Mouse (Mus musculus): ENCODE data around the gene Ndufs2.
A peak's percentile ranks its signal among the peaks of the same experiment; 100 is the strongest.

Ndufs2 gene

DNA sequence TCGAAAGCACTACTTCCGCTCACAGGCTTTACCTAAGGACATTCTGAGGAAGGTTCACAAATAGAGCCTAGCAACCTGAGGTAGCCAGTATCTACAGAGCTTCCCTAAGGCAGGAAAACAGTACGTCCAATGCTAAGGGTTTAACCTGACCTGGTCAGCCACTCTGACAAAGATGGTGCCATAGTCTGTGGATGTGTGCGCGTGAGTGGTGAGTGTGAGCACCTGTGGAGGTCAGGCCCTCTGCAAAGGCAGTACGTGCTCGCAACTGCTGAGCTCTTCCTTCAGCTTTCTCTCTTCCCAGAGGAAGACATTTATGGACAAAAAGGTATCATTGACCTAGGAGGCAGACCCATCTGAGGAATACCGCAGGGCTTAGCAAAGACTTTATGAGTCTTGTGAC lies 27.2 kb upstream of the Ndufs2 start:
- DNase-seq (ENCODE audit: low read depth) = no peak

DNA sequence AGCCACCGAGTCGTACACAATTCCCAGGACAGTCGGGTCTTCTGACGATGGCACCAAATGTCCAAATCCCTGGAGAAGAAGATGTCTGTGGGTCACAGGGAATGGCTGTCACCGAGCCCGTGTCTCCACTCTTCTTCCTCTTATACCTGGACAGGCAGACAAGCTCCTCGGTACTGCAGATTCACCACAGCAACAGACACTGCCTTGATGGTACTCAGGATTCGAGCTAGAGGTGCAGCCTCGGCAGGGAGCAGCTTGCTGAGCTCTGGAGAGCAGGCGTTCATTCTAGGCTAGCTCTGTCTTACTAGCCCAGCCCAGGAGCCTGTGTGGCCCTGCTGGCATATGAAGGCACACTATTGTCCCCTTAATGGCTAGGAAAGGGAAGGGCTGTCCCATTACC lies 26.5 kb upstream of the Ndufs2 start:
- no peak for DNase-seq (ENCODE audit: low read depth)

DNA sequence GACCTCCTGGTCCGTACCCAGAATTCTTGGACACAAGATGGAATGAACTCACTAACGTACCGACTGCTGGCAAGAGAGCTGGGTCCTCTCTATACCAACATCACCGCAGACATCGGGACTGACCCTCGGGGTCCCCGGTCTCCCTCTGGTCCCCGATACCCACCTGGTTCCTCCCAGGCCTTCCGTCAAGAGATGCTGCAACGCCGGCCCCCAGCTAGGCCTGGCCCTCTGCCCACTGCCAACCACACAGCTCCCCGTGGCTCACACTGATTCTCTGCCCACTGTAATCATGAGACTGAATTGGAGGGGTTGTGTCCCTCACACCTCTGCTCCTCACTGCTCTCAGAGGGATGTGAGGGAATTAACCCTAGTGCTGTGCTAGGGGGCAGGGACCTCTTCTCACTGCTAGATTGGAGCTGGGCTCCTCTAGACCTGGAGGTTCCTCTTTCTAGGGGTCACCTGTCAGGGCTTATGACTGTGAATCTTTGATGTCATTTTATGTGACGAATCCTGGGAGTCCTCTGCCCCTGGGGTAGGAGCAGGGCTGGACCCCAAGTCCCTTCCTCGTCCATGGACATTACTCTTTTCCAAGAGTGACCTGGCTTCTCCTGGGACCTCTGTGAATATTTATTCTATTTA lies 25.0 kb upstream of the Ndufs2 start:
- DNase-seq (ENCODE audit: low read depth) = no peak

DNA sequence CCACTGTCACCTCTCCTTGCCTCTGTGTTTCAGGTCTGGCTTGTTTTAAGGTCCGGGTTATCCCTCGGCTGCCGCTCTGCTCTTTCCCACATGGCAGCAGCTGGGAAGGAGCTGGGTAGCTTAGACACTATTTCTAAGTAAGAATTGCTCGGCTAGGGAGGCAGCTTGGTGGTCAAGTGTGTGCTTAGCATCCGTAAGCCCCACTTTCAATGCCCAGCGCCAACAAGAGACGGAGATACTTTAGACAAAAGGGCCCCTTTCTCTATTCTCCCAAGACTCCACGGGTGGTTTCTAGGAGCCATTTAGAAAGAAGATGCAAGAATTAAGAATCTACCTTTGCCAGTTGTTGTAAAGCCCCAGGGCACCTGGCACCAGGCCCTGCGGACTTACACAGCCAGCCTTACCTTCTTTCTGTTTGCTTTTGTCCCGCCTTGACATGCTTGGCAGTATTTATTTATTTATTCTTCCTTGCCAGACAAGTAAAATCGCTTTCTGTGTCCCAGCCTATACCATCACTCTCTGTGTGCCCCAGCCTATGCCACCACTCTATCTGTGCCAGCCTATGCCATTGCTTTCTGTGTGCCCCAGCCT lies 24.1 kb upstream of the Ndufs2 start:
- DNase-seq (ENCODE audit: low read depth) = no peak

DNA sequence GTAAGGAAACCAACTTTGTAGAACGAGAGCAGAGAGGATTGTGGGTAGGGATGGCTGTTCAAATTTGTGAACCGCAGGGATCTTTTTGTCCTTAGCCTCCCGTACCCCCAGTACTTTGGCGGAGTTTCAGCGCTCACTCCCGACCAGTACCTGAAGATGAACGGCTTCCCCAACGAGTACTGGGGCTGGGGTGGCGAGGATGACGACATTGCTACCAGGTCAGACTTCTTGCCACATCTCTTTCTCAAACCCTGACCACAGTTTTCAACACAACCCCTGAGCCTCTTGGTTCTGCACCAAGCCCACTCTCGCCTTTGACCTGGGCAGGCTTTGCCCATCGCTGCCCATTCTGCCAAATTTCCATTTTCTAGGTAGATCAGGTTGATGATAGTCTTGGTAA lies 23.0 kb upstream of the Ndufs2 start:
- no peak for DNase-seq (ENCODE audit: low read depth)

DNA sequence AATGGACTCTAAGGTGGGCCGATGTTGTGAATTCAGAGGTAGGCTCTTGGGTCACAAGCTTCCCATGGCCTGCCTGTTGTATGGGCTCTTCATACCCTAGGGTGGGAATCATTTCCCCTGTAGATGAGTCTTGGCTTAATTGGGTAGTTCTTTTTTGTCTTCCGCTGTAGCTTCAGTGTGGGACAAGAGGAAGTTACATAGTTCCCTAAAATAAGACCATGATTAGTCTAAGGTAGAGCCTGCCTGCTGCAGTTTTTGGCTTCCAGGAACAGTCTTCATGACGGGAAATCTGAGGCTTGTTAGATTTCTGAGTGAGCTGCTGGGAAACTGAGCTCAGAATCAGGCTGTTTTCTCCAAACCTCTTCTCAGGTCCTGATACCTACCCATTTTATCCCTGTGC lies 20.9 kb upstream of the Ndufs2 start:
- DNase-seq (ENCODE audit: low read depth) = no peak

DNA sequence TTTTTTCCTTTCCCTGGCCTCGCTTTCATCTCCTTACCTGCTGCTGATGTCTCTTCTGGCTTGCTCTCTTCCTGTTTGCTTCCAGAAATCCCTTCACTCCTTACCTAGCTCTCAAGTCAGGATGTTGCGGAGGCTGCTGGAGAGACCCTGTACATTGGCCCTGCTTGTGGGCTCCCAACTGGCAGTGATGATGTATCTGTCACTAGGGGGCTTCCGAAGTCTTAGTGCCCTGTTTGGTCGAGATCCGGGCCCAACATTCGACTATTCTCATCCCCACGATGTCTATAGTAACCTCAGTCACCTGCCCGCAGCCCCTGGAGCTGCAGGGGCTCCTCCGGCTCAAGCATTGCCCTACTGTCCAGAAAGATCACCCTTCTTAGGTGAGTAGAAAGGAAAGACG lies 20.4 kb upstream of the Ndufs2 start:
- no peak for DNase-seq (ENCODE audit: low read depth)

DNA sequence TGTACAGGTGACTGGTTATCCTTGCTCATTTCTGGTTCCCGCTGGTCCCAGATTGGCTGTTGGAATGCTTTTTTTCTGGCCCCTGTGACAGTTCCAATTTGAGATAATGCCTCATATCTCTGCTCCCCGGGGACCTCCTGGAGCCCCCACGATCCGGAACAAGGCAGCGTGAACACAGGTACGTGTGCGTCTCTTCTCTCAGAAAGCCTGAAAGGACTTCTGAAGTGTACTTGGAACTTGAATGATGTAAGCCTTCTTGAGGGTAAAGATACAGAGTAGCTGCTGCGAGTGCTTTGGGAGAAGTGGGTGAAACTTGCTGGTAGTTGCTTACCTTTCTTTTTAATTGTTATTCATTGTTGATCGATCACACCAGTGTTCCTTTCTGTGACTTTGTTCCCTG lies 20.0 kb upstream of the Ndufs2 start:
- no peak for DNase-seq (ENCODE audit: low read depth)

DNA sequence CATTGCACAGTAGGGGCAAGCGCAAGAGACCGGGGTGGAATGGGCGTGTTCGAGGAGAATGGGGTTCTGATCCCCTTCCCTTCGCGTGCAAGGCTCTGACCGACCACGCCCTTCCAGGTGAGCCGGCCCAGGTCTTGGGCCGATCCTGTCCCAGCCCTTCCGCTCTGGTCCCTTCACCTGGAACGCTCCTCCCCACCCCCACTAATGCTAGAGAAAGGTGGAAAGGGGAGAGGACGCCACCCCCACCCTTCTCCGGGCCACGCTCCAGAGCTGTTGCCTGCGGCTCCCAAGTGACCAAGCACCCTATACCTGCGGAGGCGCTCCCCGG lies 19.3 kb upstream of the Ndufs2 start:
- no peak for DNase-seq (ENCODE audit: low read depth)

DNA sequence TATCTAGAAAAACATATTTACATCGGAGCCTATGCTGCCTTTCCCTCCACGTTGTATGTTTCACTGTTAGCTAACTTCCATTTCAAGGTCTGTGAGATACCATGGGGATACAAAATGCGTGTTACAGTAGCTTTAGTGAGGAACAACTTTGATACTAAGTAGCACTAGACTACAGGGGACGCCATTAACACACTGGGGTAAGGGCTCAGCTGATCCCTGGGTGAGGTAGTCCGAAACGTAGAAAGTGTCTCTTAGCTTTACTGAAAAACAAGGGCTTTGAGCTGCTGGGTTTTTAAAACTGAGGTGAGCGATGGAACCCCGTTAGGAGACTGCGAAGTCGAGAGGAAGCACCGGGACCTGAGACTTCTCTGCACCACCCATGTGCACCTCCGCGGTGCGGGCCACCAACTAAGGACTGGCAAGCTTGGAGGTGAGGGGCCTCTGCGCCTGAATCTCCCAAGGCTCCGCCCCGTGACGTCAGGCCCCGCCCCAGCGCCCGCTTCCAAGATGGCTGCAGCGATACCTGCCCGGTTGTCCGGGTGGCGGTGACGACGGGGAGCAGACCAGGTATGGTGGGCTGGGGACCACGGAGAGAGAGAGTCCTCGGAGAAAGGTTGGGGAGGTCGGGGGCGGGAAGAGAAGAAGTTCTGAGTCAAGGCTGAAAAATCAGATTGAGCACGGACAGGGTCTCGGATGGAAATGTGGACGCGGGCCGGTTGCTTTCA lies 18.8 kb upstream of the Ndufs2 start, which contains the start of gene B4galt3:
TSS of gene B4galt3 (plus strand) at position 481 of the 725 bp plus-strand sequence.
- DNase-seq (ENCODE audit: low read depth) = peak; percentile 95

DNA sequence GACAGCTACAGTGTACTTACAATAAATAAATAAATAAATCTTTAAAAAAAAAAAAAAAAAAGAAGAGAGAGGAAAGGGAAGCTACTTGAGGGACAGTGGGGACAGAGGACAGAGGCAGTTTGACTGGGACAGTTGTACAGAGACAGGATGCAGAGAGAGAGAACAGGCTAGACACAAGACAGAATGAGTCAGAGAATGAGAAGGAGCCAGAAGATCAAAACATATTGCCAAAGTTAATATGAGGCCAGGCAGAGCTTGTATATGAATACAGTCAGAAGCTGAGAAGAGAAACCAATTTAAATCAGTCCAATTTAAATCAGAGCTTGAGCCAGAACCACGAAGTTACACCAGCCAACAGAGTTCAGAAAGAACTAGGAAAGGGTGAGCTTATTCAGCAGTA lies 17.2 kb upstream of the Ndufs2 start:
- no peak for DNase-seq (ENCODE audit: low read depth)

DNA sequence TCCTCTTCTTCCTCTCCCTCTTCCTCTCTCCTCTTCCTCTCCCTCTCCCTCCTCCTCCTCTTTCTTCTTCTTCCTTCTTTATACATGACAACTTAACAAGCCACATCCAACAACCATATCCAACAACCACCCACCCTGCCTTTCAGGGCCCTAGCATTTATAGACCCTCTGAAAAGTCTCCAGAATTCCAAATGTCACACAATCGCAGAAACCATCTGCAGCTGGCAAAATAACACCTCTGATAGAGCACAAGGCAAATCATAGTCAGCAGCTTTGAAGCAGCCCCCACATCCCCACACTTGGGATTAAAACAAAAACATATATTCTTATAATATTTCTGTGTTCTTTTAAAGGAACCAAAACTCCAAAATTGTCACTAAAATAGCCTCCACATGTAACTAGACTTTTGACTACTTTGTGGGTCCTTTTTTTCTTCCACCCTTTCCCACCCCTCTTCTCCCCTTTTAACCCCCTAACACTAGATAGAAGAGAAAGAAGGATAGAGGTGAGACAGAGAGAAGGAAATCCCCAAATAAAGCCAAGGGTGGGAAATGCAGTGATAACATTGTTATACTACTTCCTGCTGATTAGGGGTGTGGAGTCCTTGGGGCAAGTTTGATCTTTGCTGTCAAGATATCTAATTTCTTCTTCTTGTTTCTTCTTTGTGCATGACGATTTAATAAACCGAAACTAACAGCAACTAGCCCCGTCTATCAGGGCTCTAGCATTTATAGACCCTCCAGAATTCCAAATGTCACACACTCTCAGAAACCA lies 15.0 kb upstream of the Ndufs2 start:
- DNase-seq (ENCODE audit: low read depth) = no peak

DNA sequence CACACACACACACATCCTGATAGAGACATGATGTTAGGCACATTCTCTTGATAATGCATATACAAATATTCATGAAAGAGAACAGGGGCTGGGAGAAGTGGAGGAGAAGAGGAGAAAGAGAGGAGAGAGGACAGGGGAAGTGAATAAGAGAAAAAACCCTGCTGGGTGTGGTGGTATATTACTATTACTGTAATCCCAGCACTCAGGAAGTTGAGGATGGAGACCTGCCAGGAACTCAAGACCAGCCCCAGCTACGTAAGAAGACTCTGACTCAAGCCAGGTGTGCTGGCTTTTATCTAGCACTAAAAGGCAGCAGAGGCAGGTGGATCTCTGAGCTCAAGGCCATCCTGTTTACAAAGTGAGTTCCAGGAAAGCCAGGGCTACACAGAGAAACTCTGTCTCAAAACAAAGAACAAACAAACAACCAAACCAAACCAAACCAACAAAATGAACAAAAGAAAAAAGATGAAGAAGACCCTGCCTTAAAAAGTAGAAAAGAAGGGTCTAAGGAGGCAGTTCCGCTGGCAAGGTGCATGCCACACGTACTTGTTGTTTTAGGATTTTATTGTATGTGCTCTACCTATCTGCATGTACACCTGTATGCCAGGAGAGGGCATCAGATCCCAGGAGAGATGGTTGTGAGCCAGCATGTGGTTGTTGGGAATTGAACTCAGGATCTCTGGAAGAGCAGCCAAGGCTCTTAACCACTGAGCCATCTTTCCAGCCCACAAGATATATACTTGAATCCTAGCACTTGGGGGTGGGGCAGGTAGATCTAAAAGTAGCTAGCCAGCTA lies 12.7 kb upstream of the Ndufs2 start:
- DNase-seq (ENCODE audit: low read depth) = no peak

DNA sequence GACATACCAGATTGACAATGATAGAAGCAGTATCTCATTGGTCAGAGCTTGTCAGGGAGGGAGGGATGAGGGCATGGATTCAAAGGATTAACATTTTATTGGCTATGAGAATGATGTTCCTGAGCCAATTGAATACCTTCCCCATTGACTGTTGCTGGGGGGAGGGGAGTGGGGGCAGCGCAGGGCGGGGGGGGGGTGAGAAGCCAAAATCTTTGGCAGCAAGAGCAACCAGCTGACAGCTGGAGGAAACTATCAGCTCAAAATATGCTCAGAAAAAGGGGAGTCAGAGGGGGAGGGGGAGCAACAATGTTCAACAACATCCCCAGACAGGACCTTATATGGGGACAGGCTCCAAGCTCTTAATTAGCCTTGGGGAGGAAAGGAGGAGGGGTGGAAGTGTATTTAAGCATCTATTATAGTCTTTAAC lies 12.0 kb upstream of the Ndufs2 start:
- DNase-seq (ENCODE audit: low read depth) = no peak

DNA sequence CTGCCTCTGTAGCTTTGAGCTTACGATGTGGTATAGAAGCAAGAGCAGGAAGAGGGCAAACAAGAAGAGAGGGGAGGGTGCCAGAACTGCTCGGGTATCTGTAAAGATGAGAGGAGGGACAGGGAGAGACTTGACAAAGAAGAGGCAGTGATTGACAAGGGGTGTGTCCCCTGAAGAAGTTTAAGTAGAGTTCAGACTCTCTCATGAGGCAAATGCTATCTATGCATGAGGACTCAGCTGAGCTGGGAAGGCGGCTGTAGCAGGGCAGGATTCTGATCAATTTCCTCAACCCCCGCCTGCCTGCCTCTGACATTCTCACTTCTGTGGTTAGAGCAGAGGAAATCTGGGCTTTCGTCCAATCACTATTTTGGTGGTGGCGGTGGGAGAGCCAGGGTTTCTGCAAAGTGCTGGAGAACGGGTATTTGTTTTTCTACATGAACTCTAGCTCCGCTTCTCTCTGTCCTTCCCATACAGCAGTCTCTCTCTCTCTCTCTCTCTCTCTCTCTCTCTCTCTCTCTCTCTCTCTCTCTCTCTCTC lies 11.5 kb upstream of the Ndufs2 start:
- DNase-seq (ENCODE audit: low read depth) = no peak

DNA sequence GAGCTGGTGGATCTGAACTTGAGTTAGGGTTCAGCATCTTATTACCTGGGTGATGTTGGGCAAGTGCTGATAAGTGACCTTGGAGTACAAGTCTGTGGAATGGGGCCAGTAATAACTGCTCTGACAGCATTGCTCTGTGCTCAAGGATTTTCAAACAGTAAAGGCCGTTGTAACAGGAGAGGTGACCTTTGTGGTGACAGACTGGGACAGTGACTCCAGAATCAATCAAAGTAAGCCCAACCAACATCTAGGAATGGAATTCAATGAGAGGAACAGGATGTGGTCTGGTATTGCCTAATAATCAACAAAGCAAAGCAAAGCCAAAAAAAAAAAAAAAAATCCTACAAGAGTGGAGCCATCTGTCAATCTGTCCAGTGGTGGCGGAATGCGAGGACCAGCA lies 9.1 kb upstream of the Ndufs2 start:
- no peak for DNase-seq (ENCODE audit: low read depth)

DNA sequence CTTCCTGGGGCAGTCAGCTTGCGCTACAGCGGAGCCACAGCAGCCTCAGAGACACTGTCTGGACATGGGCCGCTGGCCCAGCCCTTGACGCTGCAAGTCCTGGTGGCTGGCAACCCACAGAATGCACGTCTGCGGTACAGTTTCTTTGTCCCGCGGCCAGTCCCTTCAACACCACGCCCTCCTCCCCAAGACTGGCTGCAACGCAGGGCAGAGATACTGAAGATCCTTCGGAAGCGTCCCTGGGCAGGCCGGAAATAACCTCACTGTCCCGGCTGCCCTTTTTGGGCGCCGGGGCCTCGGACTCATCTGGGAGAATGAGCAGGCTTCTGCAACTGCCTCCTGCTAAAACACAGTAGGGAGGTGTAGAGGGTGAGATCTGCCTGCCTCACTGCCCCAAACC lies 7.7 kb upstream of the Ndufs2 start:
- DNase-seq (ENCODE audit: low read depth) = no peak

DNA sequence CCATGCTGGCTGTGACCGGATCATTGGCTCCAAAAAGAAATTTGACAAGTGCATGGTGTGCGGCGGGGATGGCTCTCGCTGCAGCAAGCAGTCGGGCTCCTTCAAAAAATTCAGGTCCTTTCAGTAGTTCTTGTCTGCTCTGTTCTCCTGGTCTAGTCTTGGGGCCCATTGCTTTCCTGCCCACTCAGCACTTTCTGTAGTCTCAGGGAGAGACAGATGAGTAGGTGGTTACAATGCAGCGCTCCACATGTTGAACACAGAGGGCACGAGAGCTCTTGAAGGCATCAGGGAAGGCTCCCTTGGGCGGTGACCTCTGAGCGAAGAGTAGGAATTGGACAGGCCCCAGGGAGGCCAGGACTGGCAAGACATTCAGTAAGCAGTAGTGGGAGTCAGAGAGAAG lies 6.6 kb upstream of the Ndufs2 start:
- DNase-seq (ENCODE audit: low read depth) = no peak

DNA sequence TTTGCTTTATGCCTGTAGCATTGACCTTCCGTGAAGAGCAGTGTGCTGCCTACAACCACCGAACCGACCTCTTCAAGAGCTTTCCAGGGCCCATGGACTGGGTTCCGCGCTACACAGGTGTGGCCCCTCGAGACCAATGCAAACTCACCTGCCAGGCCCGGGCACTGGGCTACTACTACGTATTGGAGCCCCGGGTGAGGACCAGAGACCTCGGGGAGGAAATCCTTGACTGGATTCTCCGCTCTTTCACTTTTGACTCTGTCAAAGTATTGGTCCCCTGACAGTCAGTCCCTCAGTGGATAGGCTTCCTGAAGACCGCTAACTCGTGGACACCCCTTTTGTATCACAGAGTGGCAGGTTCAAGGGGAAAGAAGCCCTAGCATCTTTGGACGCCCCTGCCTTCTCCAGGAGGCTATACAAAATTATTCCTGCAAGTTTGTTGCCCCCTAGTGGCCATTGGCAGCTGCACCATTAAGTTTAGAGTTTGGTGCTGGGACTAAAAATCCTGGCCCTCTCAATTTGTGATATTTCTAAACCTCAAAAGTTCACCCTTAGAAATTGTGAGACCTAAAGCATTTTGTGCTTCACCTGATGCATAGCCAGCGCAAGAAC lies 5.9 kb upstream of the Ndufs2 start:
- peak; percentile 81 for DNase-seq (ENCODE audit: low read depth)

DNA sequence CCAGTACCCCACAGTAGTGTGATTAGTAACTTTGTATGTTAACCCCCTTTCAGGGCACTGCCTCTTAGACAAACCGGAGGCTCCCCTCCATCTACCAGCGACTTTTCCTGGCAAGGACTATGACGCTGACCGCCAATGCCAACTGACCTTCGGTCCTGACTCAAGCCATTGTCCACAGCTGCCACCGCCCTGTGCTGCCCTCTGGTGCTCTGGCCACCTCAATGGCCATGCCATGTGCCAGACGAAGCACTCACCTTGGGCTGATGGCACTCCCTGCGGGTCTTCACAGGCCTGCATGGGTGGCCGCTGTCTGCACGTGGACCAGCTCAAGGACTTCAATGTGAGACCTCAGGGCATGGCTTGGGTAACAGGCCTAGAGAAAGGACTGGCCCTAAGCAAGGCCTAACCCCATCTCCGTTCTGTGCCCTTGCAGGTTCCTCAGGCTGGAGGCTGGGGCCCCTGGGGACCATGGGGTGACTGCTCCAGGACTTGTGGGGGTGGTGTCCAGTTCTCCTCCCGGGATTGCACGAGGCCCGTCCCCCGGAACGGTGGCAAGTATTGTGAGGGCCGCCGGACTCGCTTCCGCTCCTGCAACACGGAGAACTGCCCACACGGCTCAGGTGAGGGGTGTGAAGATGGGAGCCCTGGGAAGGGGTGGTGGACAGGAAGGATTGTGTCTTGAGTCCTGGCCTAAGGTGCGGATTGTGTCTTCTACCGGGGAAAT lies 5.1 kb upstream of the Ndufs2 start:
- DNase-seq (ENCODE audit: low read depth) = no peak

DNA sequence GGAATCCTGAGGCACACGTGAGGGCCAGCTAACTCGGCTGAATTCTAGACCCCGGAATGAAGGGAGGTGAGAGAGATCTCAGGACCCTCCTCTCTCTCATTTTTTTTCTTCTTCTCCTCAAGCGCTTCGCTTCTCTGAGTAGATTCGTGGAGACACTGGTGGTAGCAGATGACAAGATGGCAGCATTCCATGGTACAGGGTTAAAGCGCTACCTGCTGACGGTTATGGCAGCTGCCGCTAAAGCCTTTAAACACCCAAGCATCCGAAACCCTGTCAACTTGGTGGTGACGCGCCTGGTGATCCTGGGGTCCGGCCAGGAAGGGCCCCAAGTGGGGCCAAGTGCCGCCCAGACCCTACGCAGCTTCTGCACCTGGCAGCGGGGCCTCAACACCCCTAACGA lies 1.2 kb upstream of the Ndufs2 start:
- no peak for DNase-seq (ENCODE audit: low read depth)

Data from induced T-regulatory cell, adult 2 months (primary cell).